Comparison of ENCODE assay signal across 10 mouse cellular contexts in genomic region chr4:83580157-83580556, GRCm38 (mm10). TPM values are rescaled to one million over a fixed set of nuclear protein-coding genes. Genes with fewer than 3 reads are reported as not detected.
DNase-seq lines count a peak whose midpoint lies in the region; ATAC-seq and TF ChIP-seq lines count a peak whose summit lies in the region.
"Had no signal": no experiment of that assay in that cellular context is flagged by ENCODE, and none has a peak within 500 bp of the region (broad histone marks: within the 10 kb centered on the region; RNA-seq: fewer than 3 reads in every experiment).

No protein-coding gene starts in this region.

- no peak for ATAC-seq in intestine, postnatal 0 days
- no peak for ATAC-seq in intestine, embryonic 15.5 days
- ATAC-seq in megakaryocyte progenitor cell, adult 5-6 weeks (replicated peaks; ENCODE audit: poor library complexity), result peak; percentile 40; the same call in 1 of the 2 replicates
- no peak for ATAC-seq in kidney, embryonic 16.5 days (ENCODE audit: low FRiP score, low TSS enrichment)

- H3K4me3 ChIP-seq in intestine, postnatal 0 days (ENCODE audit: low read depth, low read length), result no peak overlapping the region
- no peak overlapping the region for H3K4me3 ChIP-seq in intestine, embryonic 15.5 days (replicated peaks)
- no peak overlapping the region for H3K4me3 ChIP-seq in kidney, embryonic 16.5 days (ENCODE audit: low read length)
- H3K4me3 ChIP-seq: limb, embryonic 13.5 days; megakaryocyte, embryonic 14.5 days had no signal

- no peaks in the 10 kb centered on the region for H3K36me3 ChIP-seq in intestine, postnatal 0 days (ENCODE audit: control insufficient read depth, insufficient read depth)
- no peaks in the 10 kb centered on the region for H3K36me3 ChIP-seq in intestine, embryonic 15.5 days
- H3K36me3 ChIP-seq in kidney, embryonic 16.5 days (ENCODE audit: insufficient read depth, low read length), result no peaks in the 10 kb centered on the region
- H3K36me3 ChIP-seq: limb, embryonic 13.5 days had no signal

- TF ChIP-seq CTCF in intestine, postnatal 0 days (IDR thresholded peaks at IDR 0.05; ENCODE audit: low read depth), result peak; percentile 63

- no peak overlapping the region for H3K4me2 ChIP-seq in intestine, postnatal 0 days (replicated peaks; ENCODE audit: low read depth)
- H3K4me2 ChIP-seq in intestine, embryonic 15.5 days (replicated peaks), result no peak overlapping the region
- H3K4me2 ChIP-seq in kidney, embryonic 16.5 days (replicated peaks; ENCODE audit: low read depth, low read length), result no peak overlapping the region
- H3K4me2 ChIP-seq: limb, embryonic 13.5 days had no signal

- 13% methylated on average over 1 of the region's 1 CpGs for WGBS in intestine, postnatal 0 days
- 9% methylated on average over 1 of the region's 1 CpGs for WGBS in intestine, embryonic 15.5 days
- WGBS in kidney, embryonic 16.5 days, result 8% methylated on average over 1 of the region's 1 CpGs

- no peaks in the 10 kb centered on the region for H3K9me3 ChIP-seq in intestine, postnatal 0 days (ENCODE audit: control insufficient read depth)
- H3K9me3 ChIP-seq in intestine, embryonic 15.5 days, result no peaks in the 10 kb centered on the region
- H3K9me3 ChIP-seq in kidney, embryonic 16.5 days (ENCODE audit: low read length), result no peaks in the 10 kb centered on the region
- H3K9me3 ChIP-seq: limb, embryonic 13.5 days; megakaryocyte, embryonic 14.5 days had no signal

- DNase-seq in embryo, embryonic 10 days (ENCODE audit: low spot score), result peak; percentile 20
- DNase-seq in embryo, embryonic 11 days, result no peak
- peak; percentile 22 for DNase-seq in A20 (ENCODE audit: low read depth, low spot score)
- no peak for DNase-seq in left cerebral cortex, postnatal 4 days

- intact Hi-C loops in left cerebral cortex, postnatal 4 days (cut with DNase I), result no loop called here

- no peak overlapping the region for H3K27ac ChIP-seq in intestine, postnatal 0 days (ENCODE audit: low read depth, low read length)
- H3K27ac ChIP-seq in intestine, embryonic 15.5 days, result no peak overlapping the region
- no peak overlapping the region for H3K27ac ChIP-seq in kidney, embryonic 16.5 days (ENCODE audit: low read length)
- H3K27ac ChIP-seq: limb, embryonic 13.5 days had no signal

- H3K4me1 ChIP-seq in intestine, postnatal 0 days (replicated peaks; ENCODE audit: control insufficient read depth, insufficient read depth, low read length), result no peaks in the 10 kb centered on the region
- H3K4me1 ChIP-seq in intestine, embryonic 15.5 days (replicated peaks), result no peaks in the 10 kb centered on the region
- no peaks in the 10 kb centered on the region for H3K4me1 ChIP-seq in kidney, embryonic 16.5 days (ENCODE audit: insufficient read depth, low read length)
- H3K4me1 ChIP-seq: limb, embryonic 13.5 days had no signal

- no peak overlapping the region for H3K9ac ChIP-seq in intestine, postnatal 0 days (ENCODE audit: low read depth, low read length)
- no peak overlapping the region for H3K9ac ChIP-seq in intestine, embryonic 15.5 days
- H3K9ac ChIP-seq in kidney, embryonic 16.5 days (replicated peaks; ENCODE audit: low read length), result no peak overlapping the region
- H3K9ac ChIP-seq: limb, embryonic 13.5 days had no signal

- no peaks in the 10 kb centered on the region for H3K27me3 ChIP-seq in intestine, postnatal 0 days (replicated peaks; ENCODE audit: control insufficient read depth, insufficient read depth, low read length)
- no peaks in the 10 kb centered on the region for H3K27me3 ChIP-seq in intestine, embryonic 15.5 days (replicated peaks)
- no peaks in the 10 kb centered on the region for H3K27me3 ChIP-seq in kidney, embryonic 16.5 days (ENCODE audit: insufficient read depth, low read length)
- H3K27me3 ChIP-seq: limb, embryonic 13.5 days; megakaryocyte, embryonic 14.5 days had no signal

RNA-seq across cellular contexts. Expression of gene Ccdc171, which starts 54.8 kb away (rescaled TPM):
- 0.69 and 1.2 TPM in 2 replicates for polyA plus RNA-seq in intestine, postnatal 0 days (2015; fragmentation: Nextera tagmentation; extraction: Ambion mirVana)
- 2.4 and 3.0 TPM in 2 replicates for polyA plus RNA-seq in intestine, embryonic 15.5 days (2015; fragmentation: Nextera tagmentation; extraction: Ambion mirVana)
- total RNA-seq in megakaryocyte progenitor cell, adult 5-6 weeks (2015), result 3.4 and 5.9 TPM in 2 replicates
- 6.2 and 8.7 TPM in 2 replicates for total RNA-seq in megakaryocyte progenitor cell, adult 5-6 weeks (2017)
- 3.7 and 4.3 TPM in 2 replicates for polyA plus RNA-seq in kidney, embryonic 16.5 days (2015; fragmentation: Nextera tagmentation; extraction: Ambion mirVana)
- total RNA-seq in left cerebral cortex, postnatal 4 days (2021), result 1 to 10 TPM; 4.2 to 5.6 TPM

Comparison
In these comparisons a context has a peak if more than half of its experiments do, and no peak if none do; other contexts are left out.
1. DNase-seq: peak in embryo, embryonic 10 days (single experiment) and A20 (single experiment); none in embryo, embryonic 11 days (single experiment) and left cerebral cortex, postnatal 4 days (single experiment).